Mouse (Mus musculus): Measurements from ENCODE around the gene Itga6. TPM values are rescaled to one million over a fixed set of nuclear protein-coding genes. Genes with fewer than 3 reads are reported as not detected.
"Not testable (repeated sequence)": the region's sequence is repeated elsewhere in the genome, so short reads cannot be mapped to it uniquely, and the experiment has no call there.

Gene Itga6
- polyA plus RNA-seq, 1 experiment from 2014 or later, result 103 TPM

DNA sequence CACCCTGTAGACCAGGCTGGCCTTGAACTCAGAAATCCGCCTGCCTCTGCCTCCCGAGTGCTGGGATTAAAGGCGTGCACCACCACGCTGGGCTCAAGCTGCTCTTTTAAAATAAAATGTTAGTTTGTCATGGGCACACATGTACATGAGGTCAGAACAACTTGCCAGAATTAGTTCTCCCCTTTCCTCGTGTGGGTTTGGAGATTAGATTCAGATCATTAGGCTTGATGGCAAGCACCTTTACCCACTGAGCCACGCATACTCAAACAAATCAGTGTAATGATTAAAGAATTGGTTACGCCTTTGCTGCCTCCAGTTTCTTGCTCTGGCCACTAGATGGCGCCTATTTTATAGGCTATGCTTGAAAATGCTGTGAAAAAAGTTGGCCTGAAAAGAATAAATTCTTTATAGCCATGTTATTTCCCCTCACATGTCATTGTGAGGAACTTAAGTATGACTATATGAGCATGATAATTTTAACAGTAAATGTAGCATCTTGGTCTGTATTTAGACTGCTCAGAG is 153.0 kb downstream of the Itga6 start:
- Histone ChIP-seq H3K9ac (ENCODE audit: low read length) (no peak overlapping the region), H3K4me2 (ENCODE audit: low read length) (no peak overlapping the region), H3K36me3 (ENCODE audit: control insufficient read depth, insufficient read depth, low read length) (peaks cover 72% of the 10 kb centered on the region), H3K4me1 (ENCODE audit: control insufficient read depth in 2 of 2, insufficient read depth in 2 of 2, low read length in 2 of 2) (peaks cover 6 to 7% of the 10 kb centered on the region in 2 experiments; a peak in 3 of 4 replicates), H3K27me3 (ENCODE audit: control insufficient read depth, insufficient read depth, low read length) (no peaks in the 10 kb centered on the region), H3K4me3 (ENCODE audit: control insufficient read depth in 1 of 2, insufficient read depth in 1 of 2, low read depth in 1 of 2, low read length in 2 of 2) (no peak overlapping the region), H3K9me3 (ENCODE audit: control insufficient read depth, low read length) (no peaks in the 10 kb centered on the region), H3K27ac (replicated peaks in 1 of 2; ENCODE audit: control insufficient read depth in 1 of 2, insufficient read depth in 1 of 2, low read depth in 2 of 2, low read length in 2 of 2) (no peak overlapping the region)
- ATAC-seq (ENCODE audit: insufficient number of reproducible peaks, insufficient read depth, low FRiP score, low read depth), result no peak
- 63% methylated on average over 8 of the region's 8 CpGs for WGBS

DNA sequence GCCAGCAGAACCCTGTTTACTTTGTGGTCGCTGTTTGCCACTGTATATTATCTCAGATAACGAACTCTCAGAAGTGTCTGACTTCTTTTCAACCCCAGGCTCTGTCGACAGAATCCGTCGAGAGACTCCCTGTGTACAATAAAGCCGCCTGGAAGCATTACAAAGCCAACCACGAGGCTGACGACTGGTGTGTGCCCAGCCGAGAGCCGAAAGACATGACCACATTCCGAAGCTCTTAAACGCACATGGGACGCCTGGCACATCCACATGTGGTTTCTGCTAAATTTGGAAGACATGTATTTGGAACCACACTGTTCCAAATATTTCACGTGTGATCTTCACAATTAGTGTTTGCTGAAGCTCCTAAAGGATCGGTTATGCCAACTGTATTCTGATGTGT is 154.5 kb downstream of the Itga6 start:
- H3K36me3 ChIP-seq (ENCODE audit: control insufficient read depth, insufficient read depth, low read length), result peaks cover 58% of the 10 kb centered on the region
- H3K27me3 ChIP-seq (ENCODE audit: control insufficient read depth, insufficient read depth, low read length), result no peaks in the 10 kb centered on the region
- H3K4me2 ChIP-seq (ENCODE audit: low read length), result no peak overlapping the region
- no peaks in the 10 kb centered on the region for H3K9me3 ChIP-seq (ENCODE audit: control insufficient read depth, low read length)
- no peak for ATAC-seq (ENCODE audit: insufficient number of reproducible peaks, insufficient read depth, low FRiP score, low read depth)
- peaks cover 6 to 7% of the 10 kb centered on the region in 2 experiments; a peak in 3 of 4 replicates for H3K4me1 ChIP-seq (ENCODE audit: control insufficient read depth in 2 of 2, insufficient read depth in 2 of 2, low read length in 2 of 2)
- no peak overlapping the region for H3K4me3 ChIP-seq (ENCODE audit: control insufficient read depth in 1 of 2, insufficient read depth in 1 of 2, low read depth in 1 of 2, low read length in 2 of 2)
- H3K9ac ChIP-seq (ENCODE audit: low read length), result no peak overlapping the region
- no peak overlapping the region for H3K27ac ChIP-seq (replicated peaks in 1 of 2; ENCODE audit: control insufficient read depth in 1 of 2, insufficient read depth in 1 of 2, low read depth in 2 of 2, low read length in 2 of 2)
- whole genome bisulfite sequencing, result 41% methylated on average over 15 of the region's 15 CpGs

DNA sequence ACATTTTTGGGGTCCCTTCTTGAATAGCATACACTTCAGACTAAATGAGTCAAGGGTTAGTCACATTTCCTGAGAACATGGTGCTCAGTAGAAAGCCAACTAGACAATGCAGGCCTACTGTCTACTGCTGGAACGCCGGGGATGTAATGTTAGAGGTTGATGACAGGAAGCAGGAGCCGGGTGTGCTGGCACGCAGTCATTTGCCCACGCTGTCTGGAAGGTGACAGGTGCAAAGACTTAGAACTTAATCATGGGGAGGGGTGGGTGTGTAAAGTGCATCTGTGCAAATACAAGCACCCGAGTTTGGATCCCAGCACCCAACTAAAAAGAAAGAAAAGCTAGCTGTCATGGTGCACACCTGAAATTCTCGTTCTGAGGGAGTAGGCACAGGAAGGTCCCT is 159.7 kb downstream of the Itga6 start:
- H3K4me1 ChIP-seq (ENCODE audit: control insufficient read depth in 2 of 2, insufficient read depth in 2 of 2, low read length in 2 of 2), result peaks cover 6 to 7% of the 10 kb centered on the region in 2 experiments; a peak in 3 of 4 replicates
- H3K4me2 ChIP-seq (ENCODE audit: low read length), result no peak overlapping the region
- 77% methylated on average over 7 of the region's 7 CpGs for WGBS
- H3K4me3 ChIP-seq (ENCODE audit: control insufficient read depth in 1 of 2, insufficient read depth in 1 of 2, low read depth in 1 of 2, low read length in 2 of 2), result no peak overlapping the region
- peaks cover 13% of the 10 kb centered on the region for H3K36me3 ChIP-seq (ENCODE audit: control insufficient read depth, insufficient read depth, low read length)
- H3K27me3 ChIP-seq (ENCODE audit: control insufficient read depth, insufficient read depth, low read length), result no peaks in the 10 kb centered on the region
- no peaks in the 10 kb centered on the region for H3K9me3 ChIP-seq (ENCODE audit: control insufficient read depth, low read length)
- ATAC-seq (ENCODE audit: insufficient number of reproducible peaks, insufficient read depth, low FRiP score, low read depth), result no peak
- no peak overlapping the region for H3K9ac ChIP-seq (ENCODE audit: low read length)
- H3K27ac ChIP-seq (replicated peaks in 1 of 2; ENCODE audit: control insufficient read depth in 1 of 2, insufficient read depth in 1 of 2, low read depth in 2 of 2, low read length in 2 of 2), result no peak overlapping the region

DNA sequence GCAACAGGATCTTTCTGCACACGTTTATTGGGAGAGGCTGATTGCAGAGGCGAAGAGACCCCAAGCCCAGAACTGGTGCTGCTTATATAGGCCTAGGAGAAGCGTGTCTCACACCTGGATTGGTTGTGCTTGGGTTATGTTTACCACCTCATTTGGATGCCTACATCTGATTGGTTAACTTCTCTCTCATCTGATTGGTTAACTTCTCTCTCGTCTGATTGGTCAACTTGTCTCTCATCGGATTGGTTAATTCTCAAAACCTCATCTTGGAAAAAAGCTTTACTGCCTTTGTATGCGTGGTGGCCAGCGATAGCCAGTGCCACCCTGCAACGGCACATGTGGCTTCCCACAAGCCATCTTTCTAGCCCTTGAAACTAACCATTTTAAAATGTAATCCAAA is 160.9 kb downstream of the Itga6 start:
- H3K4me1 ChIP-seq (ENCODE audit: control insufficient read depth in 2 of 2, insufficient read depth in 2 of 2, low read length in 2 of 2), result not testable (repeated sequence)
- 95% methylated on average over 8 of the region's 8 CpGs for WGBS

More for the DNA sequence above, 160.9 kb downstream of the Itga6 start:
- H3K27ac ChIP-seq (replicated peaks in 1 of 2; ENCODE audit: control insufficient read depth in 1 of 2, insufficient read depth in 1 of 2, low read depth in 2 of 2, low read length in 2 of 2); H3K36me3 ChIP-seq (ENCODE audit: control insufficient read depth, insufficient read depth, low read length); H3K9ac ChIP-seq (ENCODE audit: low read length); H3K4me3 ChIP-seq (ENCODE audit: control insufficient read depth in 1 of 2, insufficient read depth in 1 of 2, low read depth in 1 of 2, low read length in 2 of 2); H3K27me3 ChIP-seq (ENCODE audit: control insufficient read depth, insufficient read depth, low read length); H3K9me3 ChIP-seq (ENCODE audit: control insufficient read depth, low read length); H3K4me2 ChIP-seq (ENCODE audit: low read length); ATAC-seq (ENCODE audit: insufficient number of reproducible peaks, insufficient read depth, low FRiP score, low read depth): not testable (repeated sequence)

Other genes starting within 250 kb of the Itga6 start
- not detected in 2 replicates for gene Dlx1, start 217.5 kb upstream of the Itga6 start, polyA plus RNA-seq (2014; fragmentation: Nextera tagmentation; extraction: Ambion mirVana)
- gene Dlx2, start 198.9 kb upstream of the Itga6 start, polyA plus RNA-seq (2014; fragmentation: Nextera tagmentation; extraction: Ambion mirVana), result 0.08 and 0.39 TPM in 2 replicates
- 129 and 136 TPM in 2 replicates for gene Pdk1, start 127.6 kb downstream of the Itga6 start, polyA plus RNA-seq (2014; fragmentation: Nextera tagmentation; extraction: Ambion mirVana)
- 3.0 and 3.2 TPM in 2 replicates for gene Rapgef4, start 235.6 kb downstream of the Itga6 start, polyA plus RNA-seq (2014; fragmentation: Nextera tagmentation; extraction: Ambion mirVana)